Mouse (Mus musculus): ENCODE results near the gene Stard9. TPM values are rescaled to one million over a fixed set of nuclear protein-coding genes. Genes with fewer than 3 reads are reported as not detected.

The Stard9 gene
- polyA plus RNA-seq, 1 experiment from 2014 or later = 8.6 TPM

GRCm38 (mm10) chr2:120723621-120724020 is 94.7 kb downstream of the Stard9 start:
- Histone ChIP-seq H3K4me1 (ENCODE audit: control insufficient read depth, insufficient read depth, low read length) (no peaks in the 10 kb centered on the region), H3K36me3 (ENCODE audit: control insufficient read depth, insufficient read depth, low read length) (peaks cover 100% of the 10 kb centered on the region), H3K4me2 (ENCODE audit: low read depth, low read length) (no peak overlapping the region), H3K9ac (ENCODE audit: low read depth, low read length) (no peak overlapping the region), H3K27me3 (replicated peaks; ENCODE audit: control insufficient read depth, insufficient read depth, low read length) (no peaks in the 10 kb centered on the region), H3K9me3 (ENCODE audit: control insufficient read depth, low read length) (no peaks in the 10 kb centered on the region), H3K27ac (replicated peaks; ENCODE audit: low read depth, low read length) (no peak overlapping the region), H3K4me3 (ENCODE audit: low read depth, low read length) (no peak overlapping the region)
- ATAC-seq (ENCODE audit: low read depth) (no peak), DNase-seq (ENCODE audit: low spot score) (no peak)
- 83% methylated on average over 4 of the region's 4 CpGs for WGBS

DNA sequence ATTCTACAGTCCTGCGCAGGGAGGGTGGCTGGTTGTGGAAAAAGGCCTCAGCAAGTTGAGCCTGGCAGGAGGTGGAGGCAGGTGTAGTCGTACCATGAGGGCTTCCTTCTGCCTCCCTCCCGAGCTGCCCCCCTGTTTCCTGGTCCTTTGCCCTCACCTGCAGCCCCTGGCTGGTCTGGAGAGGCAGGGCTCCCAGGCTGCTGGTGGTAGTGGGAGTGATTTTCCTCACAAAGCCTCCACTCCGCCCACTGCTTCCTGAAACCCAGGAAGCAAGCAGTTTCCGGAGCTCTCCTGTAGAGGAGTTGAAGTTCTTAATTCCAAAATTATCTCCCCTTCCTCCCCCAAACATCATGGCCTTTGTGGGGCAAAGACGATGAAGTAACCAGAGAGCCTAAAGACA is 95.3 kb downstream of the Stard9 start:
- Histone ChIP-seq H3K27me3 (replicated peaks; ENCODE audit: control insufficient read depth, insufficient read depth, low read length) (no peaks in the 10 kb centered on the region), H3K9me3 (ENCODE audit: control insufficient read depth, low read length) (no peaks in the 10 kb centered on the region), H3K36me3 (ENCODE audit: control insufficient read depth, insufficient read depth, low read length) (peaks cover 99% of the 10 kb centered on the region), H3K9ac (ENCODE audit: low read depth, low read length) (no peak overlapping the region), H3K27ac (replicated peaks; ENCODE audit: low read depth, low read length) (no peak overlapping the region), H3K4me3 (ENCODE audit: low read depth, low read length) (no peak overlapping the region), H3K4me2 (ENCODE audit: low read depth, low read length) (no peak overlapping the region), H3K4me1 (ENCODE audit: control insufficient read depth, insufficient read depth, low read length) (peaks cover 3% of the 10 kb centered on the region; the same call in 1 of the 2 replicates)
- DNase-seq (ENCODE audit: low spot score) = no peak
- ATAC-seq (ENCODE audit: low read depth) = no peak
- WGBS = 80% methylated on average over 6 of the region's 6 CpGs

DNA sequence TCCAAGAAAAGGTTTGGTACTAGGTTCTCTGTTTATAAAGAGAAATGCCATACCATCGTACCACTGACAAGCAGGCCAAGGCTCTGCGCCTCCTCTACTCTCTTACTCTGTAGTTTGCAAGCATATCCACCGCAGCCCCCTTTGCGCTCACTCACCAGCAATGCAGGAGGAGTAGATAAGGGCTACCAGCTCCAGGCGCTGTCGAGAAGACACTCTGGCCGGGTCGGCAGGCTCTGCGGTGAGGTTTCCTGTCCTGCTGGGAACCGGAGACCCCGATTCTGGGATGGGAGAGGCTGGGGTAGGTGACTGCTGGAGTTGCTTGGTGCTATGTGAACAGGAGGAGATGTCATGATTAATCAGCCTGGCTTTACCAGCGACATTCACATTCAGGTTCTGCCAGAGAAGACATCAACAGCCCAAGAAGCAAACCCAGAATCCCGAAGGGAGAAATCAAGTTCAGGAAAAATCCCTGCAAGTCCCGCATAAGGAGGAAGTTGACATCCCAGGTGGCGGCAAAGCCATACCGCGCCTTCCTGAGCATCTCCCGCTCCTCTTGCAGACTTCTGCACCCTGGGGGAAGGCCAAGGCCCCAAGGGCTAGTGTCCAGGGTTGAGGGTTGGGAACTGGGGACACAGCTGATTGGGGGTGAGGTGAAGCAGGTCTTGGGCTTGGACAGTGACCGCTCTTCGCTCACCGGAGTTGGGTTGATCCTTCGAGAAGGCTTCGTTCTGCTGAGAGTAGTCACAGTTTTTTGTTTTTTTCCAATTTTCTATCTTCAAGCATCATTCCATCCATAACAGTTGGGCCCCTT is 101.1 kb downstream of the Stard9 start:
- Histone ChIP-seq H3K27me3 (replicated peaks; ENCODE audit: control insufficient read depth, insufficient read depth, low read length) (no peaks in the 10 kb centered on the region), H3K4me1 (ENCODE audit: control insufficient read depth, insufficient read depth, low read length) (peaks cover 10% of the 10 kb centered on the region), H3K36me3 (ENCODE audit: control insufficient read depth, insufficient read depth, low read length) (peaks cover 41% of the 10 kb centered on the region), H3K4me3 (ENCODE audit: low read depth, low read length) (peak overlapping the region; percentile 86), H3K9me3 (ENCODE audit: control insufficient read depth, low read length) (no peaks in the 10 kb centered on the region), H3K27ac (replicated peaks; ENCODE audit: low read depth, low read length) (peak overlapping the region; percentile 91; the same call in 1 of the 2 replicates), H3K9ac (ENCODE audit: low read depth, low read length) (peak overlapping the region; percentile 85), H3K4me2 (ENCODE audit: low read depth, low read length) (peak overlapping the region; percentile 91)
- ATAC-seq (ENCODE audit: low read depth) = no peak
- WGBS = 8% methylated on average over 23 of the region's 23 CpGs
- DNase-seq (ENCODE audit: low spot score) = peak; percentile 5

DNA sequence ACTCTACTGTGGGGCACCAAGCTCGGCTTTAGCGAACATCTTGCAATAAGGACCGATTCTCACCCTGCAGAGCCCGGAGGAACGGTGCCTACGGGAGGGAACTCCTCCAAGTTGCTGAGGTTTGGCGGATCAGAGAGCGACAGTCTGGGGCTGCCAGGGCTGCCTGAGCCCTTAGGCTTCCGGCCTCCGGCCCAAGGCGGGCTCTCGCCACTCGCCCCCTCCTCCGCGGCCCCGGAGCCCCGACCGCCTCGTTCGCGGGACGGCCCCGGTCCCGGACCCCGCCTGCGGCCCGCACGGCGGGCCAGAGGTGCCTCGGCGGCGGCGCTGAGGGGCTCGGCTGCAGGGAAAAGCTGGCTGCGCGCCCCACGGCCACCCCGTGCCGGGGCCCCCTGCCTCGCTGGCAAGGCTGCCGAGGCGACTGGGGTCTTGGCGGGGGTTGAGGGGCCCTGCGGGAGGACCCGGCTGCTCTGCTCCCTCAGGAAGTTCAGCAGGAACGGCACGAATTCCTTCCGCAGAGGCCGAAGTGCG is 101.8 kb downstream of the Stard9 start:
- no peaks in the 10 kb centered on the region for H3K9me3 ChIP-seq (ENCODE audit: control insufficient read depth, low read length)
- DNase-seq (ENCODE audit: low spot score) = peak; percentile 43
- 2% methylated on average over 18 of the region's 50 CpGs for whole genome bisulfite sequencing
- H3K9ac ChIP-seq (ENCODE audit: low read depth, low read length) = peak overlapping the region; percentile 85
- peaks cover 34% of the 10 kb centered on the region for H3K36me3 ChIP-seq (ENCODE audit: control insufficient read depth, insufficient read depth, low read length)
- peak overlapping the region; percentile 91 for H3K4me2 ChIP-seq (ENCODE audit: low read depth, low read length)
- peaks cover 10% of the 10 kb centered on the region for H3K4me1 ChIP-seq (ENCODE audit: control insufficient read depth, insufficient read depth, low read length)
- H3K27me3 ChIP-seq (replicated peaks; ENCODE audit: control insufficient read depth, insufficient read depth, low read length) = no peaks in the 10 kb centered on the region
- peak overlapping the region; percentile 86 for H3K4me3 ChIP-seq (ENCODE audit: low read depth, low read length)
- peak; percentile 2; the same call in 1 of the 2 replicates for ATAC-seq (ENCODE audit: low read depth)
- H3K27ac ChIP-seq (replicated peaks; ENCODE audit: low read depth, low read length) = peak overlapping the region; percentile 91

GRCm38 (mm10) chr2:120731167-120731862 is 102.4 kb downstream of the Stard9 start:
- H3K4me2 ChIP-seq (ENCODE audit: low read depth, low read length) = peak overlapping the region; percentile 91
- peak; percentile 98 for ATAC-seq (ENCODE audit: low read depth)
- WGBS = under 1% methylated on average over 32 of the region's 61 CpGs

DNA sequence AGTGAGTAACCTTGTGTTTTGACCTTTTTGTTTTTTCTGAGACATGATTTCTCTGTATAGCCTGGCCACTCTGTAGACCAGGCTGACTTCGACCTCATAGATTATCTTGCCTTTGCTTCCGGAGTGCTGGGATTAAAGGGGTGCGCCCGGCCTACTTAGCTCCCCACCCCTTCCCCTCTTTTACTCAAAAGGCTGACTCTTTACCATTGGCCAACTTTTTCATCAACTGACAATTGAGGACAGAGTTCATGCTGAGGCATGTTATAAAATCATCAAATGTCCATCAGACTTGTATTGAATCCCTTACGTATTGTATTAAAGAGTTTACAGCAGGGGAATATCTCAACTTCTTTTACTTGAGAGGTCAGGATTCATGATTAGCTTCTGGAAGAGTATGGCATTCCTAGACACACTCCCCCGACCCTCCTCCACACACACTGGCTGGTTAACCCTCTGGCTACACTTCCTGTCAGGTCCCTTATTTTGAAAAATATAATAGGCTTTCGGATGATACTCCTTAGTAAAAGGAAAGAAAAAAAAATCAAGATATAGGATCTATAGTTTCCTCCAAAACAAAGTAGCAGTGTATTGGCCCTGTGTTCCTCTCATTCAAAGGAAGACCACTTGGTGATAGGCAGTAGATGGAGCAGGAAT is 103.1 kb downstream of the Stard9 start:
- ATAC-seq (ENCODE audit: low read depth) (0 out of 2 replicates have a peak, but pooled peaks have one; percentile 15), DNase-seq (ENCODE audit: low spot score) (no peak)
- Histone ChIP-seq H3K36me3 (ENCODE audit: control insufficient read depth, insufficient read depth, low read length) (peaks cover 21% of the 10 kb centered on the region), H3K4me1 (ENCODE audit: control insufficient read depth, insufficient read depth, low read length) (peaks cover 10% of the 10 kb centered on the region), H3K4me3 (ENCODE audit: low read depth, low read length) (peak overlapping the region; percentile 86), H3K9me3 (ENCODE audit: control insufficient read depth, low read length) (no peaks in the 10 kb centered on the region), H3K4me2 (ENCODE audit: low read depth, low read length) (peak overlapping the region; percentile 91), H3K27me3 (replicated peaks; ENCODE audit: control insufficient read depth, insufficient read depth, low read length) (no peaks in the 10 kb centered on the region), H3K27ac (replicated peaks; ENCODE audit: low read depth, low read length) (peak overlapping the region; percentile 91; the same call in 1 of the 2 replicates), H3K9ac (ENCODE audit: low read depth, low read length) (peak overlapping the region; percentile 85)
- 40% methylated on average over 7 of the region's 7 CpGs for WGBS

More at GRCm38 (mm10) chr2:120731167-120731862, 102.4 kb downstream of the Stard9 start:
- peak overlapping the region; percentile 85 for H3K9ac ChIP-seq (ENCODE audit: low read depth, low read length)
- peak; percentile 96 for DNase-seq (ENCODE audit: low spot score)
- no peaks in the 10 kb centered on the region for H3K9me3 ChIP-seq (ENCODE audit: control insufficient read depth, low read length)
- H3K36me3 ChIP-seq (ENCODE audit: control insufficient read depth, insufficient read depth, low read length) = peaks cover 28% of the 10 kb centered on the region
- no peaks in the 10 kb centered on the region for H3K27me3 ChIP-seq (replicated peaks; ENCODE audit: control insufficient read depth, insufficient read depth, low read length)
- H3K4me3 ChIP-seq (ENCODE audit: low read depth, low read length) = peak overlapping the region; percentile 86
- H3K27ac ChIP-seq (replicated peaks; ENCODE audit: low read depth, low read length) = peak overlapping the region; percentile 91
- peaks cover 10% of the 10 kb centered on the region for H3K4me1 ChIP-seq (ENCODE audit: control insufficient read depth, insufficient read depth, low read length)

GRCm38 (mm10) chr2:120745496-120745895 is 116.6 kb downstream of the Stard9 start:
- H3K9ac ChIP-seq (ENCODE audit: low read depth, low read length) = no peak overlapping the region
- H3K27me3 ChIP-seq (replicated peaks; ENCODE audit: control insufficient read depth, insufficient read depth, low read length) = no peaks in the 10 kb centered on the region
- H3K4me2 ChIP-seq (ENCODE audit: low read depth, low read length) = no peak overlapping the region
- no peaks in the 10 kb centered on the region for H3K9me3 ChIP-seq (ENCODE audit: control insufficient read depth, low read length)
- H3K36me3 ChIP-seq (ENCODE audit: control insufficient read depth, insufficient read depth, low read length) = peaks cover 50% of the 10 kb centered on the region
- H3K27ac ChIP-seq (replicated peaks; ENCODE audit: low read depth, low read length) = no peak overlapping the region
- H3K4me1 ChIP-seq (ENCODE audit: control insufficient read depth, insufficient read depth, low read length) = no peaks in the 10 kb centered on the region
- 100% methylated on average over 1 of the region's 1 CpGs for WGBS
- H3K4me3 ChIP-seq (ENCODE audit: low read depth, low read length) = no peak overlapping the region
- ATAC-seq (ENCODE audit: low read depth) (no peak), DNase-seq (ENCODE audit: low spot score) (no peak)

DNA sequence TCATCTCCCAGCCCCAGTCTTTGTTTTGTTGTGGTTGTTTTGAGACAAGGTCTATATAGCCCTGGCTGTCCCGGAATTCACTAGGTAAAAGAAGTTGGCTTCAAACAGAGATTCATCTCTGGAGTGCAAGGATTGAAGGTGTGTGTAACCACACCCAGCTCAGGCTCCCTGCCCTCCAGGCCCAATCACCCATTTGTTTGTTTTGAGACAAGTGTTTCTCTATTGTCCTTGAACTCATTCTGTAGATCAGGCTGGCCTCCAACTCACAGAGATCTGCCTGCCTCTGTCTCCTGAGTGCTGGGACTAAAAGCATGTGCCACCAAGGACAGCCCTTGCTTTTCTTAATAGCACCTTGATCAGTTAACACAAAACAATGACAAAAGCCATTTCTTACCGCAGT is 119.1 kb downstream of the Stard9 start:
- no peak for DNase-seq (ENCODE audit: low spot score)
- WGBS = 98% methylated on average over 2 of the region's 2 CpGs

More for the DNA sequence above, 119.1 kb downstream of the Stard9 start:
- no peak overlapping the region for H3K4me3 ChIP-seq (ENCODE audit: low read depth, low read length)
- peaks cover 45% of the 10 kb centered on the region for H3K36me3 ChIP-seq (ENCODE audit: control insufficient read depth, insufficient read depth, low read length)
- H3K9me3 ChIP-seq (ENCODE audit: control insufficient read depth, low read length) = no peaks in the 10 kb centered on the region
- H3K4me1 ChIP-seq (ENCODE audit: control insufficient read depth, insufficient read depth, low read length) = no peaks in the 10 kb centered on the region
- H3K9ac ChIP-seq (ENCODE audit: low read depth, low read length) = no peak overlapping the region
- H3K27me3 ChIP-seq (replicated peaks; ENCODE audit: control insufficient read depth, insufficient read depth, low read length) = no peaks in the 10 kb centered on the region
- no peak overlapping the region for H3K4me2 ChIP-seq (ENCODE audit: low read depth, low read length)
- H3K27ac ChIP-seq (replicated peaks; ENCODE audit: low read depth, low read length) = no peak overlapping the region
- ATAC-seq (ENCODE audit: low read depth) = no peak

Data from embryonic facial prominence, embryonic 14.5 days (tissue).